Mouse (Mus musculus): Measurements from ENCODE around the gene Pam16. TPM values are rescaled to one million over a fixed set of nuclear protein-coding genes. Genes with fewer than 3 reads are reported as not detected.

Pam16 gene
- polyA plus RNA-seq, 1 experiment from 2014 or later = 91.4 TPM

DNA sequence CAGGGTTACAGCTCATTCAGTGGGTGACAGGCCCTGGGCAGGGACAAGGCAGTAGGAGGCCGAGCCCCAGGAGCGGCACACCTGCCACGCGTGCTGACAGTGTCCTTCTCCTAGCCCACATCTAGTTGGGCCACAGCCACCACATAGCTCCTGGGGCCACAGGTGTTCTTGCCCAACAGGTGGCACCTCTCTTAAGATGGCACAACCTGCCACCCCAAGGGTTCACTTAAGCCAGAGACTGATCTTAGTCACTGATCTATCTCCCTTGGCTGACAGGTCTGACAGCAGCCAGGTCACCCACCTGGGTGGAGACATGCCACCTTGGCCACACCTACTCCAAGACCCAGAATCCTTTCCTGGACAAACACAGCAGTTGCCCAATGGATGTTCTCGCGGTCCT is 18.1 kb upstream of the Pam16 start:
- WGBS = 85% methylated on average over 6 of the region's 6 CpGs

GRCm38 (mm10) chr16:4642190-4642589 is 17.4 kb upstream of the Pam16 start:
- H3K4me2 ChIP-seq (ENCODE audit: low read depth, low read length, severe bottlenecking) = peak overlapping the region; percentile 27; the same call in 1 of the 2 replicates
- no peaks in the 10 kb centered on the region for H3K9me3 ChIP-seq (ENCODE audit: control insufficient read depth, low read length)
- DNase-seq (ENCODE audit: low spot score) (peak; percentile 73), ATAC-seq (replicated peaks; ENCODE audit: low FRiP score) (peak; percentile 43)
- no peaks in the 10 kb centered on the region for H3K36me3 ChIP-seq (ENCODE audit: control insufficient read depth, insufficient read depth, low read length)
- H3K9ac ChIP-seq (ENCODE audit: low read length) = no peak overlapping the region
- peaks cover 14% of the 10 kb centered on the region for H3K4me1 ChIP-seq (replicated peaks; ENCODE audit: control insufficient read depth, insufficient read depth, low read length)
- 32% methylated on average over 13 of the region's 13 CpGs for WGBS
- no peak overlapping the region for H3K4me3 ChIP-seq (ENCODE audit: low read depth, low read length)
- no peaks in the 10 kb centered on the region for H3K27me3 ChIP-seq (ENCODE audit: control insufficient read depth, insufficient read depth, low read length)
- H3K27ac ChIP-seq (ENCODE audit: low read depth, low read length) = peak overlapping the region; percentile 21; the same call in 1 of the 2 replicates

More for the DNA sequence above, 18.1 kb upstream of the Pam16 start:
- Histone ChIP-seq H3K4me1 (replicated peaks; ENCODE audit: control insufficient read depth, insufficient read depth, low read length) (peaks cover 14% of the 10 kb centered on the region), H3K4me2 (ENCODE audit: low read depth, low read length, severe bottlenecking) (no peak overlapping the region), H3K27ac (ENCODE audit: low read depth, low read length) (no peak overlapping the region; the same call in 1 of the 2 replicates), H3K36me3 (ENCODE audit: control insufficient read depth, insufficient read depth, low read length) (no peaks in the 10 kb centered on the region), H3K4me3 (ENCODE audit: low read depth, low read length) (no peak overlapping the region), H3K9ac (ENCODE audit: low read length) (no peak overlapping the region), H3K27me3 (ENCODE audit: control insufficient read depth, insufficient read depth, low read length) (no peaks in the 10 kb centered on the region), H3K9me3 (ENCODE audit: control insufficient read depth, low read length) (no peaks in the 10 kb centered on the region)
- DNase-seq (ENCODE audit: low spot score) = no peak
- ATAC-seq (replicated peaks; ENCODE audit: low FRiP score) = no peak

DNA sequence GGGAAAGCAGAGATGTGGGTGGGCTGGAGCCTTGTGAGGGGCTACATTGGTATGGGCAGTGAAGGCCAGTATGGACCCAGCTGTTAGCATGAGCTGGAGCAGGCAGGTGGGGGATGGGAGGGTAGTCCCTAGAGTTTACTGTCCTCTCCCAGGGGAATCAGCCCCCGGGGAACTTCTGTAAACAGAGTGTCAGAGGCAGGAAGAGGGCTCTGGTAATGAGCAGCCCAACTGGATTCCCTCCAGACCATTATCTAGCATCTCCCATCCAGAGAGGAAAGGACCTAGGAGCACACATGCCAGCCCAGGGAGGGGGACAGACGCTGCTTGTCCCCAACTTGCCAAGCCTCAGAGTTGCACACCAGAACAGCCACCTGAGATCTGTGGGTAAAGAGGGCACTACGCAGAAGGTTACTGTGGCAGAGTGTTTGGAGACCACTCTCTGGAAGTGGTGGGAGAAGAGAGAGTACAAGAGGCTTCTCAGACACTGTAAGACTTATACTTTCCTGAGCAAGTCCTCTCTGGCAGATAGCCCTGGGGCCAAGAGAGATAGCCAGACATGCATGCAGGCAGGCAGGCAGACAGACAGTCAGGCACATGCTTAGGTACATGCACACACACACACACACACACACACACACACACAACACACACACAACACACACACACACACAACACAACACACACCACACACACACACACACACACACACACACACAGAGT is 16.5 kb upstream of the Pam16 start:
- H3K9me3 ChIP-seq (ENCODE audit: control insufficient read depth, low read length) = no peaks in the 10 kb centered on the region
- H3K4me2 ChIP-seq (ENCODE audit: low read depth, low read length, severe bottlenecking) = peak overlapping the region; percentile 68; the same call in 1 of the 2 replicates
- DNase-seq (ENCODE audit: low spot score) = no peak
- H3K36me3 ChIP-seq (ENCODE audit: control insufficient read depth, insufficient read depth, low read length) = no peaks in the 10 kb centered on the region
- H3K27ac ChIP-seq (ENCODE audit: low read depth, low read length) = no peak overlapping the region; the same call in 1 of the 2 replicates
- peaks cover 14% of the 10 kb centered on the region for H3K4me1 ChIP-seq (replicated peaks; ENCODE audit: control insufficient read depth, insufficient read depth, low read length)
- no peak overlapping the region for H3K9ac ChIP-seq (ENCODE audit: low read length)
- H3K4me3 ChIP-seq (ENCODE audit: low read depth, low read length) = no peak overlapping the region
- 57% methylated on average over 3 of the region's 3 CpGs for WGBS
- no peaks in the 10 kb centered on the region for H3K27me3 ChIP-seq (ENCODE audit: control insufficient read depth, insufficient read depth, low read length)
- ATAC-seq (replicated peaks; ENCODE audit: low FRiP score) = no peak

DNA sequence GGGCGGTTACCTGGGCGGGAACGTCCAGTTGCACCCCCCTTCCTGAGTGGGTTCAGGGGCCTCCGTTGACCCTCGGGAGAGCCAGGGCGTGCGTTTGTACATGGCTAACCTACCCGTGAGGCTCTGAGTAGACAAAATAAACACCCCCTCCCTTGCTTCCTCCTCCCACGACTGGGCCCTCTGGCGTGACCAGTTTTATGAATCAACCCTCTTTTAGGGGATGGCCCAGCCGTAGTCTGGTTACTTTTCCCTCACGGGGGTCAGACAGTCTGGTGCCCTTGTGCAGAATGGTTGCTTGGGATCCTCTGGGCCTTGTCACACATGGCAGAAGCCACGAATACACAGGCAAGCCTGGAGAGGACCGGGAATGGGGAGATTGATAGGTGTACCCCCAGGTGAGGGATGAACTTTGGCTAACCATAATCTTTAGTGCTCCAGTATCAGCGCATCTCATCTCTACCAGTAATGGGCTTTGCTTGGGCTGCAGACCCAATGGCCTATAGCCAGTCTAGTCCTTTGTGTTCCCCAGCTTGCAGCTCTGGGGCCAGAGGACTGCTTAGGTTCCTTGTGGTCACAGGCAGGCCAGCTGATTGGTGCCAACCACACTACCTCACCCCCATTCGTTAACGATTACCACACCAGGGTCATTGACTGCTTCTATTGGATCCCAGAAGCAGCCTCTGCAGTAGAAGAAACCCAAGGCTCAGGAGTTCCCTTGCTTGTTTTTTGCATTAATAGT is 15.6 kb upstream of the Pam16 start:
- peak overlapping the region; percentile 49 for H3K4me3 ChIP-seq (ENCODE audit: low read depth, low read length)
- peak overlapping the region; percentile 68 for H3K4me2 ChIP-seq (ENCODE audit: low read depth, low read length, severe bottlenecking)
- ATAC-seq (replicated peaks; ENCODE audit: low FRiP score) = no peak
- WGBS = 12% methylated on average over 17 of the region's 17 CpGs
- H3K9me3 ChIP-seq (ENCODE audit: control insufficient read depth, low read length) = no peaks in the 10 kb centered on the region
- no peaks in the 10 kb centered on the region for H3K27me3 ChIP-seq (ENCODE audit: control insufficient read depth, insufficient read depth, low read length)
- H3K36me3 ChIP-seq (ENCODE audit: control insufficient read depth, insufficient read depth, low read length) = no peaks in the 10 kb centered on the region
- 0 out of 2 replicates have a peak overlapping the region, but pooled peaks have one; percentile 25 for H3K27ac ChIP-seq (ENCODE audit: low read depth, low read length)
- H3K9ac ChIP-seq (ENCODE audit: low read length) = peak overlapping the region; percentile 62
- peaks cover 14% of the 10 kb centered on the region for H3K4me1 ChIP-seq (replicated peaks; ENCODE audit: control insufficient read depth, insufficient read depth, low read length)
- no peak for DNase-seq (ENCODE audit: low spot score)

DNA sequence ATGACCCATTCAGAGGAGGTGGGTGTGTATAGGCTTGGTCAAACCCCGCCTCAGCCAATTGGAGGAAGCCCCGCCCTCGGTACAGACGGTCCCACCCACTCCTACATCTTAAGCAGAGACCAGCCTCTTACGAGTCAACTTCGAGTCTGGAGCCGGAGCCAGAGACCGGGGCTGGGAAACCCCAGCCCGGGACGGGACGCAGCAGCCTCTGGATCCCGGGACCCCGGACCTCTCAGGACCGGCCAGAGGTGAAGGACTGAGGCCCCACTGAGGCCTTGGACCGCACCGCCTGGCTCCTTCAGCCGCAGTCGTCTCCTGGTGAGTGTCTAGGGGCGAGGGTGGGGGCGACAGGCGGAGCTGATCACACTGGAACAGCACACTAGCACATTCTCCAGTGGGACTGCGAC is 15.0 kb upstream of the Pam16 start, which contains the start of the genes Vasn and Dnaja3:
Gene Vasn (plus strand): TSS at position 111 of the 407 bp plus-strand sequence.
Gene Dnaja3 (plus strand): TSS at position 159 of the 407 bp plus-strand sequence.
- H3K9ac ChIP-seq (ENCODE audit: low read length) = peak within 1 kb of the TSS; percentile 62

GRCm38 (mm10) chr16:4638891-4639390 is 14.2 kb upstream of the Pam16 start:
- Histone ChIP-seq H3K9ac (ENCODE audit: low read length) (no peak overlapping the region), H3K4me3 (ENCODE audit: low read depth, low read length) (no peak overlapping the region), H3K4me2 (ENCODE audit: low read depth, low read length, severe bottlenecking) (no peak overlapping the region), H3K36me3 (ENCODE audit: control insufficient read depth, insufficient read depth, low read length) (no peaks in the 10 kb centered on the region), H3K9me3 (ENCODE audit: control insufficient read depth, low read length) (no peaks in the 10 kb centered on the region), H3K27ac (ENCODE audit: low read depth, low read length) (no peak overlapping the region), H3K27me3 (ENCODE audit: control insufficient read depth, insufficient read depth, low read length) (no peaks in the 10 kb centered on the region), H3K4me1 (replicated peaks; ENCODE audit: control insufficient read depth, insufficient read depth, low read length) (peaks cover 14% of the 10 kb centered on the region)
- WGBS = 89% methylated on average over 3 of the region's 3 CpGs
- DNase-seq (ENCODE audit: low spot score) (no peak), ATAC-seq (replicated peaks; ENCODE audit: low FRiP score) (no peak)

More for the DNA sequence above, 15.0 kb upstream of the Pam16 start, which contains the start of the genes Vasn and Dnaja3:
- ATAC-seq (replicated peaks; ENCODE audit: low FRiP score) (peak; percentile 95), DNase-seq (ENCODE audit: low spot score) (peak; percentile 91)
- Histone ChIP-seq H3K36me3 (ENCODE audit: control insufficient read depth, insufficient read depth, low read length) (no peaks in the 10 kb centered on the region), H3K4me1 (replicated peaks; ENCODE audit: control insufficient read depth, insufficient read depth, low read length) (peaks cover 14% of the 10 kb centered on the region), H3K4me2 (ENCODE audit: low read depth, low read length, severe bottlenecking) (peak within 1 kb of the TSS; percentile 68), H3K27me3 (ENCODE audit: control insufficient read depth, insufficient read depth, low read length) (no peaks in the 10 kb centered on the region), H3K27ac (ENCODE audit: low read depth, low read length) (0 out of 2 replicates have a peak within 1 kb of the TSS, but pooled peaks have one; percentile 25), H3K9me3 (ENCODE audit: control insufficient read depth, low read length) (no peaks in the 10 kb centered on the region), H3K4me3 (ENCODE audit: low read depth, low read length) (peak within 1 kb of the TSS; percentile 49)
- WGBS = under 1% methylated on average over 22 of the region's 22 CpGs

GRCm38 (mm10) chr16:4635760-4636159 is 11.0 kb upstream of the Pam16 start:
- ATAC-seq (replicated peaks; ENCODE audit: low FRiP score) = no peak
- Histone ChIP-seq H3K27ac (ENCODE audit: low read depth, low read length) (no peak overlapping the region), H3K4me1 (replicated peaks; ENCODE audit: control insufficient read depth, insufficient read depth, low read length) (peaks cover 4% of the 10 kb centered on the region), H3K9ac (ENCODE audit: low read length) (no peak overlapping the region), H3K27me3 (ENCODE audit: control insufficient read depth, insufficient read depth, low read length) (no peaks in the 10 kb centered on the region), H3K36me3 (ENCODE audit: control insufficient read depth, insufficient read depth, low read length) (no peaks in the 10 kb centered on the region), H3K4me3 (ENCODE audit: low read depth, low read length) (no peak overlapping the region), H3K4me2 (ENCODE audit: low read depth, low read length, severe bottlenecking) (no peak overlapping the region), H3K9me3 (ENCODE audit: control insufficient read depth, low read length) (no peaks in the 10 kb centered on the region)
- 78% methylated on average over 4 of the region's 4 CpGs for WGBS
- DNase-seq (ENCODE audit: low spot score) = no peak

DNA sequence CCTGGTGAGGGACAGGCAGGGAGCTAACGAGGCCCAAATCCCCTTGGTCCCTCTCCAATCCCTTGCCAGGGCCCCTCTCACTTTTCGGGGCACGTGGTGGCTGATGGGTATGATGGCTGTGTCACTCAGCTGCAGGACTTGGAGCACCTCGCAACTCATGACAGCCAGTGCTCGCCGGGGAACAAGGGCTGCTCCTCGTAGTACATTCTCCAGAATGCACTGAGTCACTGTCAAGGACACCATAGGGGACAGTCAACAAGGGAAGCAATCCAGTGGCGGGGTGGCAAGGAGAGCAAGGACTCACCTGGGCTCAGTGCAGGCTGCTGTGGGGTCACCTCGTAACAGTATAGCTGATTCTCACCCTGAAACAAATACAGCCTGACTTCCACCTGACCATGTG is 9.9 kb upstream of the Pam16 start:
- H3K9ac ChIP-seq (ENCODE audit: low read length) = no peak overlapping the region
- H3K27ac ChIP-seq (ENCODE audit: low read depth, low read length) = no peak overlapping the region
- 91% methylated on average over 9 of the region's 9 CpGs for WGBS
- no peaks in the 10 kb centered on the region for H3K9me3 ChIP-seq (ENCODE audit: control insufficient read depth, low read length)
- H3K4me1 ChIP-seq (replicated peaks; ENCODE audit: control insufficient read depth, insufficient read depth, low read length) = no peaks in the 10 kb centered on the region
- no peak overlapping the region for H3K4me3 ChIP-seq (ENCODE audit: low read depth, low read length)
- no peaks in the 10 kb centered on the region for H3K27me3 ChIP-seq (ENCODE audit: control insufficient read depth, insufficient read depth, low read length)
- H3K4me2 ChIP-seq (ENCODE audit: low read depth, low read length, severe bottlenecking) = no peak overlapping the region
- no peak for DNase-seq (ENCODE audit: low spot score)
- H3K36me3 ChIP-seq (ENCODE audit: control insufficient read depth, insufficient read depth, low read length) = no peaks in the 10 kb centered on the region
- no peak for ATAC-seq (replicated peaks; ENCODE audit: low FRiP score)

Data from forebrain, embryonic 11.5 days (tissue).